Mouse (Mus musculus): ENCODE measurements around the gene Tmem171.

Gene Tmem171

GRCm38 (mm10) chr13:98694773-98695314 lies at the start of gene Tmem171:
Tmem171 (minus strand) TSS chr13:98694834.
- no peak for DNase-seq

GRCm38 (mm10) chr13:98743829-98744228 lies 49.2 kb upstream of the Tmem171 start:
- no peak for DNase-seq

GRCm38 (mm10) chr13:98743214-98743613 lies 48.6 kb upstream of the Tmem171 start:
- DNase-seq: no peak

- DNase-seq: no peak
Measured at GRCm38 (mm10) chr13:98738213-98738612, 43.6 kb upstream of the Tmem171 start.

- DNase-seq: no peak
Measured at GRCm38 (mm10) chr13:98733292-98733691, 38.7 kb upstream of the Tmem171 start.

GRCm38 (mm10) chr13:98729271-98730062 lies 34.8 kb upstream of the Tmem171 start:
- DNase-seq: no peak

GRCm38 (mm10) chr13:98726494-98726893 lies 31.9 kb upstream of the Tmem171 start:
- DNase-seq: peak; percentile 13

GRCm38 (mm10) chr13:98723430-98723829 lies 28.8 kb upstream of the Tmem171 start:
- DNase-seq: no peak

GRCm38 (mm10) chr13:98722296-98722695 lies 27.7 kb upstream of the Tmem171 start:
- no peak for DNase-seq

GRCm38 (mm10) chr13:98716176-98716575 lies 21.5 kb upstream of the Tmem171 start:
- no peak for DNase-seq

GRCm38 (mm10) chr13:98715443-98715990 lies 20.9 kb upstream of the Tmem171 start:
- no peak for DNase-seq

GRCm38 (mm10) chr13:98710655-98711054 lies 16.0 kb upstream of the Tmem171 start:
- DNase-seq: no peak

GRCm38 (mm10) chr13:98710236-98710635 lies 15.6 kb upstream of the Tmem171 start:
- no peak for DNase-seq

- no peak for DNase-seq
Measured at GRCm38 (mm10) chr13:98705501-98705900, 10.9 kb upstream of the Tmem171 start.

- DNase-seq: no peak
Measured at GRCm38 (mm10) chr13:98703786-98704185, 9.2 kb upstream of the Tmem171 start.

GRCm38 (mm10) chr13:98702361-98702760 lies 7.7 kb upstream of the Tmem171 start:
- no peak for DNase-seq

GRCm38 (mm10) chr13:98701309-98701675 lies 6.7 kb upstream of the Tmem171 start:
- DNase-seq: no peak

GRCm38 (mm10) chr13:98700661-98701308 lies 6.2 kb upstream of the Tmem171 start:
- DNase-seq: no peak

GRCm38 (mm10) chr13:98699982-98700540 lies 5.4 kb upstream of the Tmem171 start:
- no peak for DNase-seq

GRCm38 (mm10) chr13:98699051-98699744 lies 4.6 kb upstream of the Tmem171 start:
- DNase-seq: no peak

- no peak for DNase-seq
Measured at GRCm38 (mm10) chr13:98696716-98697115, 2.1 kb upstream of the Tmem171 start.

- DNase-seq: no peak
Measured at GRCm38 (mm10) chr13:98695546-98695945, 912 bp upstream of the Tmem171 start.

- DNase-seq: no peak
Measured at GRCm38 (mm10) chr13:98693316-98693715, 1.3 kb downstream of the Tmem171 start.
